Mouse (Mus musculus): ENCODE measurements around the gene Actr8. TPM values are rescaled to one million over a fixed set of nuclear protein-coding genes. Genes with fewer than 3 reads are reported as not detected.

Actr8 gene
- polyA plus RNA-seq, 1 experiment: 49.8 TPM

DNA sequence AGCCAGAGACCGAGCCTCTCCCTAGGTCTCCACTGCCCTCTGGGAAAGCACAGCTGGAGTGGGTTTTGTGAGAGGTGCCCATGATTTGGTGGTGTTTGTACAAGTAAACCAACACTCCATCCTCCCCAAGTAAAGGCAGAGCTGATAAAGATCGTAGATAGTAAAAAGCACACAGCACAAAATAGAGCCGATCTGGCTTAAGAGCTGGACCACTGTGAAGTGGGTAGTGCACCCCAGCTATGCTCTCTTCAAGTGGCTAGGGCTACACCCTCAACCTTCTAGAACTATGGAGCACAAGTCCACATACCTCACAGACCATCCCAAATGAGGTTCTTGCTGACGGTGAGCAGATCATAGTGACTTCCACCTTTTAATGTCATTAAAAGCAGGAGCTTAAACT lies 61.3 kb downstream of the Actr8 start:
- DNase-seq (ENCODE audit: low spot score): no peak

GRCm38 (mm10) chr14:30041836-30042235 lies 63.7 kb downstream of the Actr8 start:
- DNase-seq (ENCODE audit: low spot score): no peak

DNA sequence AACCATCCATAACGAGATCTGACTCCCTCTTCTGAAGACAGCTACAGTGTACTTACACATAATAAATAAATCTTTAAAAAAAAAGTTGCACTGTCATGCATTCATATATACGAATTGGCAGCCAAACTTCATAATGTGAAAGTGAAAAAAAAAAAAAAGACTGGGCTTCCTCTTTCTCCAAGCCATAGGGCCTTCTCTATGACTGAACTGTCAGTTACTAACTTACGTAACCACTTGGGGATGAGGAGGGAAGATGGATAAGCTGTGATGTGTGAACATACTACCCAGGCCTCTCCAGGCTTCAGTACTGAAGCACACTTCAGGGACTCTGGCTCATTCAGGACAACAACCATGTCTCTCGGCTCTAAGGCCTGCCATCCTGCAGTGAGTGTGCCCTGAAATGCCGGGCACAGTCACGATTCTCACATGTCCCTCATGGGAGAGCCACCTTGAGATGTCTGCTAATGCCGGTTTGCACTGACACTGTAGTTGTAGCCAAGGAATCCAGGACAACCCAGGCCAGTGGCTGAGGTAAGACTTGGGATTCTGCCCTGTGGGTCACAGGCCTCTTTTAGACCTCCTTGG lies 65.3 kb downstream of the Actr8 start:
- no peak for DNase-seq (ENCODE audit: low spot score)

DNA sequence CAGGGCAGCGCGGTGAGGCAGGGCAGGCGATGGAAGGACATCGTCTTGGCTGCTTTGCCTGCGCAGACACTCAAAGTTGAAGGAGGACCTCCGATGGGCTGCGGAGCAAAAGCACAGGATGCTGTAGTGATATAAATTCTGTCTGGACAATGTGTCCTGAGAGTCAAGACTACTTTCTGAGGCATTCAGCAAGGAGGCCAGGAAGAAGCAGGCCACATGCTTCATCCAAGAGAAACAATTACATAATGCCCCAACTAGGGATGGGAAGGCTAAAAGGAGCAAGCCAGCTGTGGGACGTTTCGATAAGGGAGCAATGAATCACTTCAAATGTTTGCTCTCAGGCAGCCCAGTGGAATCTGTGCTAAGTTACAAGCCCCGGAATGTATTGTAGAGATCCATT lies 67.1 kb downstream of the Actr8 start:
- DNase-seq (ENCODE audit: low spot score): no peak

DNA sequence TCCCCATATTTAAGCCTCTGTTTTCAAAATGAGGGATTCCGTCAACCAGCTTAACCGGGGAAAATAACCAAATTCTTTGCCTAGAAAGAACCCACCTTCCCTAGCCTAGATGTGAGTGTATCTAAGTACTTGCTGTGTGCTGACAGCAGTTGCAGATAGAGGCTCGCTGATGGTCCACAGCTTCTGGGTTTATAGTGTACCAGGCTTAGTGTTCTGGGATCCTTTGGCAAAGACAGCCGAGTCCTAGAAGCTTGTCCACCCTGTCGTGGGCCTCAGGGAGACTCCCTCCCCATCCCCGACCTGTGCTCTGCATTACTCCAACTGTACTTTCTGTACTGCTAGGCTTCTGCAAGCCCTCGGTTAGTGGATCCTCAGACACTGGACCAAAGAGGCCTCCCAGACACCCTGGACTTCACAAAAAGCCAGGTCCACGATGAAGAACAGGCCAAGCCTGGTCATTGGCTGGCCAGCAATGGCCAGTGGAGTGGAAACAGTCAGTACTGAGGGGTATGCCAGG lies 67.6 kb downstream of the Actr8 start:
- DNase-seq (ENCODE audit: low spot score): no peak

DNA sequence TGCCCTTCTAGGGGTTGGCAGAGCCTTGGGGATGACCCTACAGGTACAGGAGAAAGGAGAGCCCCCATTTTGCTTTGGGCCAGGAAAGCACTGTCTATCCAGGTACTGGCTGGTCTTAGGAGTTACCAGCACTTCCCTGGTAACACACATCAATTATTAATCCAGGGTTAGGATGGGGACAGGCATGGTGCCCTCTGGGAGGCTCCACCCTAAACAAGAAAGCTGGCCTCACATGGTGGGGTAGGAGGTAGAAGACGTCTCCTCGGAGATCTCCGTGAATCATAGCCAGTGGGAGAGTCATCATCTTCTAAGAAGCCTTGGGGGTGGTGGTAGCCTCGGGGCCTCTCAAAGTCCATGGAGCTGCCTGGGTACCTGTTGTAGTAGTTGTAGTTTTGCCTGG lies 68.8 kb downstream of the Actr8 start:
- DNase-seq (ENCODE audit: low spot score): no peak

DNA sequence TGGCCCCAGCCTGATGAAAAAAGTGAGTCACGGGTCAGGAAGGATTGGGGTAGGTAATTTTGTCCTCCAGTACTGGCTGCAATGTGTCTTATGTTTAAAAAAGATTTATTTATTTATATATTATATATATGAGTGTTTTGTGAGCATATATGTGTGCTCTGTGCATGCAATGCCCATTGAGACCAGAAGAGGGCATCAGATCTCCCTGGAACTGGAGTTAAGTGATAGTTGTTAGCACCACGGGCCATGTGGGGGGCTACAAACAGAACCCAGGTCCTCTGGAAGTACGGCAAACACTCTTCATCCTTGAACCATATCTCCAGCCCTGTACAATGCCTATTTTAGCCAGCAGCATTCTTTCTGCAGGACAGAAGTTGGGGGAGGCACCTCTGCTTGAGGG lies 69.9 kb downstream of the Actr8 start:
- DNase-seq (ENCODE audit: low spot score): no peak

DNA sequence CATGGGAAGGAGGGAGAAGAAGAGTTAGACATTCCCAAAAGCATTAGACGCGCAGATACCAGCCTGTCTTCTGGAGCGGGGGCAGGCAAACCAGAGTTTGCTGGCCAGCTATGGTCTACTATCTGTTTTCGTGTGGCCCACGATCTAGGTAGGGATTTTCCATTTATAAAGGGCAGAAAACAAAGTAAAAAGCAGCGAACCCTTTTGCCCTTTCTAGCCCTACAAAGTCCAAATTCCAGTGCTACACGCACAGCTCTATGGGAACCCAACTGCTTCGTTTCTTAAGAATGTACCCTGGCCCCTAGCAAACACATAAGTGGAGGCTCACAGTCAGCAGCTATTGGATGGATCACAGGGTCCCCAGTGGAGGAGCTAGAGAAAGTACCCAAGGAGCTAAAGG lies 72.1 kb downstream of the Actr8 start:
- DNase-seq (ENCODE audit: low spot score): no peak

DNA sequence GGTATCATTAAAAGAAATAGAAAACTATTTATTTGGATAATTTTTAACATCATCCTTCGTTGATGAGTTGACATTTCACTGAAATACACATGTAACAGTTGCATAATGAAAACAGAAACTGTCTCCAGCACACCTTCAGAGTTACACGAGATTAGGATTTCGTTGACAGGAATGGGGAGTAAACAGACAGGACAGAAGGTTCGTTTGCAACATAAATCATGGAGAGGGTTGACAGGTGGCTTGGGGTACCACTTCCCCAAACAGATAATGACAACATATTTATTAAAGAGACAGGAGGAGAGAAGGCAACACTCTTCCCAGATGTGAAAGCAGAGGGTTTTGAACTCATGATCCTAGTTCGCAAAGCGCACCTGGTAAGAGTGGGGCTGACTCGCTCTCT lies 76.8 kb downstream of the Actr8 start:
- DNase-seq (ENCODE audit: low spot score): no peak

Other genes with a start within 250 kb of the Actr8 start
- gene Selenok, start 10.0 kb upstream of the Actr8 start, polyA plus RNA-seq (2012; rRNA removed): 147 and 185 TPM in 2 replicates
- gene Il17rb, start 30.6 kb downstream of the Actr8 start, polyA plus RNA-seq (2012; rRNA removed): 0.38 and 0.91 TPM in 2 replicates
- 0.77 and 0.81 TPM in 2 replicates for gene Chdh, start 30.7 kb downstream of the Actr8 start, polyA plus RNA-seq (2012; rRNA removed)

Measured in urinary bladder, adult 2 months (tissue).